Mouse (Mus musculus) testis, adult 2 months (tissue): ENCODE measurements around the gene Chrm1. TPM values are rescaled to one million over a fixed set of nuclear protein-coding genes. Genes with fewer than 3 reads are reported as not detected.

ENCODE experiments used
- polyA plus RNA-seq: library from polyadenylated mRNA; depleted of rRNA; stranded (reverse); fragments of >200 nt; gene quantifications from 2 replicates; pipeline ENCODE4 v1.2.3, GENCODE M21; 2012; rRNA removed

Chrm1 gene
- polyA plus RNA-seq, 1 experiment, result 0.99 TPM

Other genes with a start within 250 kb of the Chrm1 start
- gene Slc22a8, start 72.5 kb upstream of the Chrm1 start, polyA plus RNA-seq, result 0.04 and 0.05 TPM in 2 replicates
- not detected in 2 replicates for gene Slc22a6, start 45.8 kb upstream of the Chrm1 start, polyA plus RNA-seq
- gene Slc3a2, start 59.6 kb downstream of the Chrm1 start, polyA plus RNA-seq, result 111 and 121 TPM in 2 replicates
- gene Wdr74, start 72.0 kb downstream of the Chrm1 start, polyA plus RNA-seq, result 18.3 and 21.8 TPM in 2 replicates
- gene 1700092M07Rik, start 76.9 kb downstream of the Chrm1 start, polyA plus RNA-seq, result 670 and 676 TPM in 2 replicates
- 61.5 and 62.8 TPM in 2 replicates for gene Stx5a, start 77.6 kb downstream of the Chrm1 start, polyA plus RNA-seq
- gene Nxf1, start 93.3 kb downstream of the Chrm1 start, polyA plus RNA-seq, result 166 and 174 TPM in 2 replicates
- 15.8 and 17.0 TPM in 2 replicates for gene Tmem223, start 107.2 kb downstream of the Chrm1 start, polyA plus RNA-seq
- 29.7 and 30.8 TPM in 2 replicates for gene Tmem179b, start 110.7 kb downstream of the Chrm1 start, polyA plus RNA-seq
- 28.1 and 36.2 TPM in 2 replicates for gene Taf6l, start 122.6 kb downstream of the Chrm1 start, polyA plus RNA-seq
- gene Polr2g, start 134.8 kb downstream of the Chrm1 start, polyA plus RNA-seq, result 38.4 and 48.4 TPM in 2 replicates
- 40.5 and 44.2 TPM in 2 replicates for gene Zbtb3, start 138.8 kb downstream of the Chrm1 start, polyA plus RNA-seq
- gene Ttc9c, start 155.5 kb downstream of the Chrm1 start, polyA plus RNA-seq, result 6.8 and 7.9 TPM in 2 replicates
- 12.9 and 14.9 TPM in 2 replicates for gene Hnrnpul2, start 156.2 kb downstream of the Chrm1 start, polyA plus RNA-seq
- 0.64 and 1.9 TPM in 2 replicates for gene AC129217.1, start 166.0 kb downstream of the Chrm1 start, polyA plus RNA-seq
- gene Bscl2, start 173.7 kb downstream of the Chrm1 start, polyA plus RNA-seq, result 743 and 750 TPM in 2 replicates
- gene Gng3, start 175.4 kb downstream of the Chrm1 start, polyA plus RNA-seq, result 2.0 and 2.4 TPM in 2 replicates
- 0.37 and 0.40 TPM in 2 replicates for gene Lrrn4cl, start 187.0 kb downstream of the Chrm1 start, polyA plus RNA-seq
- gene Ubxn1, start 207.7 kb downstream of the Chrm1 start, polyA plus RNA-seq, result 83.7 and 92.2 TPM in 2 replicates
- 40.0 and 41.0 TPM in 2 replicates for gene Uqcc3, start 217.1 kb downstream of the Chrm1 start, polyA plus RNA-seq
- 1.1 and 1.9 TPM in 2 replicates for gene Lbhd1, start 219.9 kb downstream of the Chrm1 start, polyA plus RNA-seq
- not detected in 2 replicates for gene Gm49403, start 220.1 kb downstream of the Chrm1 start, polyA plus RNA-seq
- 48.2 and 48.4 TPM in 2 replicates for gene 1810009A15Rik, start 225.1 kb downstream of the Chrm1 start, polyA plus RNA-seq
- gene Gm49416, start 225.1 kb downstream of the Chrm1 start, polyA plus RNA-seq, result 1.1 TPM in 1 of 2 replicates, not detected in the other
- gene Ints5, start 229.2 kb downstream of the Chrm1 start, polyA plus RNA-seq, result 6.6 and 6.7 TPM in 2 replicates
- gene Ganab, start 234.3 kb downstream of the Chrm1 start, polyA plus RNA-seq, result 49.9 and 57.0 TPM in 2 replicates